Mouse (Mus musculus): ENCODE results near the gene Npw.
"Not testable (repeated sequence)": the region's sequence is repeated elsewhere in the genome, so short reads cannot be mapped to it uniquely, and the experiment has no call there.

Npw gene

GRCm38 (mm10) chr17:24671346-24671745 is 13.1 kb upstream of the Npw start:
- no peak for DNase-seq (ENCODE audit: low read depth, low spot score)

DNA sequence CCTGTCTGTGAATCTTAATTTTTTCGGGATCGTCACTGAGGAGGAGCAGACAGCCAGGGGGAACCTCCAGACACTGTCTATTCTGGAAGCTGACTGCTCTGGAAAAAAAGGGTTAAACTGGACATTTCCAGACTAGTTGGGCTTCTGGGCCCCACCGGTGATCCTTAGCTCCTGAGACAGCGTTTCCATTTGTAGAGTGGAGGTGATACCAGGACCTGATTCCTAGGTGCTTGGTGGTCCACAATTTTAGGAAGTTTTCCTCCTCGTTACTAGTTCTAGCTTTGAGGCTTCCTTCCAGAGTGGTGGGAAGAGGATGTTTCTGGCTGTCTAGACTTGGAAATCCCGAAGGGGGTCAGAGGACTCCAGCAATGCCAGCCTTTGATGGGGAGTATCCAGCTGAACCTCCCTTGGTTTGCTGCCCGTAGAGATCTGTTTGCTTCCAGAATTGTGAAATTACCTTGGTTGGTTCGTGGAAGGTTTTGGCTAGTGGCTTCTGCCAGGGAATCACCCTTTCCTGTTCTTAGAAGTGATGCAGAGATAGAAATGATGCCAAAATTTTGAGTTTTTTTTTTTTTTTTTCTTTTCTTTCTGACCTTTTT is 12.1 kb upstream of the Npw start:
- DNase-seq (ENCODE audit: low read depth, low spot score) = no peak

- peak; percentile 94 for DNase-seq (ENCODE audit: low read depth, low spot score)
Measured at GRCm38 (mm10) chr17:24669545-24670245, 11.4 kb upstream of the Npw start, which contains the start of gene Zfp598. Gene Zfp598 (plus strand): TSS chr17:24669687.

- DNase-seq (ENCODE audit: low read depth, low spot score) = not testable (repeated sequence)
Measured at GRCm38 (mm10) chr17:24669214-24669544, 10.9 kb upstream of the Npw start.

DNA sequence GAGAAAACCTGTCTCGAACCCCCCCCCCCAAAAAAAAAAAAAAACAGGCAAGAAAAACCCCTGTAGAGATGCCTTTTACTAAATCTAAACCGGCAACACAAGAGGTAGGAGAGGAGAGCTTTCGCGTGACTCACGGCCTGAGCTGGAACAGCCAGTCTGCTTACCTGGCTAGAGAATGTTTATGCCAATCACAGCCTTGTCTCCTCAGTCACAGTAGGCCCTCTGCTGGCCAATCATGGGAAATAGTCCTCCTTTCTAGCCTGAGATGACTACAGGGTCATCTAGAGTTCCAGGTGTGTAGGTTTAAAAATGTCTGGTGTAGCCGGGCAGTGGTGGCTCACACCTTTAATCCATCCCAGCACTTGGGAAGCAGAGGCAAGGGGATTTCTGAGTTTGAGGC is 9.2 kb upstream of the Npw start:
- peak; percentile 93 for DNase-seq (ENCODE audit: low read depth, low spot score)

- not testable (repeated sequence) for DNase-seq (ENCODE audit: low read depth, low spot score)
Measured at GRCm38 (mm10) chr17:24667011-24667410, 8.8 kb upstream of the Npw start.

- DNase-seq (ENCODE audit: low read depth, low spot score) = no peak
Measured at GRCm38 (mm10) chr17:24654969-24655368, 3.3 kb downstream of the Npw start.

DNA sequence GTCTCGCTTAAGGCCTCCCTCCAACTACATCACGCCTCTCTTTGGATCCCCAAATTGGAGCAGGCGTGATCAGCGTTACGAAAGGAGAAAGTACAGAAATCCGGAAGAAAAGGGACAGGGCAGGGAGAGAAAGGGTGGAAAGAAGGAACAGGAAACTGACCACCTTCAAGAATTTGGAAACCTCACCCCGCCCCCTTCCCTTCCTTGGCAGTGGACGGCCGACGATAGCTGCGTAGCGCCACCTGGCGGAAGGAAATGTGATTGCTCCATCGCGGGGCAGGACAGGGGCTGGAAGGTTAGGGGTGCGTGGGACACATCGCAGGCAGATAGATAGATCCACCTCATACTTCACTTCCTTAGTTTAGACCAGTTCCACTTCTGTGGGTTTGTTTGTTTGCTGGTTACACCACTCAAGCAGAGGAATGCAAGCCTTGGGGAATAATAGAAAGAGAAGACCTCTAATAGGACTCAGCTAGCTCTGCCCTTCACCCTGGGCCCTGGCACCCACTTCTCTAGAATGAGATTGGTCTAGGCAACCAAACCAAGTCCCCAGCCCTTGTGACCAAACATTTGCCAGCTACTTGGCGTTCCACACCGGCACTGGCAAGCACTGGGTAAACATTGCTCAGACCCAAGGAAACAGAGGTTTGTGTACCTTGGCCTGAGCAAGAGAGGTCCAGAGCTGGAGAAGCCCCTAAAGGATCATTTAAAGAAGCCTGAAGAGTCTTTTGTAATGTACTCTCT is 4.1 kb downstream of the Npw start:
- peak; percentile 65 for DNase-seq (ENCODE audit: low read depth, low spot score)

DNA sequence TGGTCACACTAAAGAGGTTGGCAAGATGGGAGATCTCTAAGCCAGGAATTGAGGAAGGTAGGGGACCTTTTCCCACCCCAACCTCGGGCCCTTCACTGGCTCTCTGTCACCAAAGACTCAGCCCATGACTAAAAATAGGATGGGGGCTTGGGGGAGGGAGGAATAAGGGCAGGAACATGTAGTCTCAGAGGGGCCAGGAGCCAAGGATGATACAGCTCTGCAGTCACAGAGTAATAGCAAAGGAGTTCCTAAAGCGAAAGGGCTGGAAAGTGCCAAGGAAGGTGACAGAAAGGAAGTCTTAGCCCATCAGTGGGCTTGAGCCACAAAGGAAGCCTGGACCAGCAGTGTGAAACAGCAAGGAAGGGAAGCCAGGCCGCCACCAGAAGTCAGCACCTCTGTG is 6.4 kb downstream of the Npw start:
- DNase-seq (ENCODE audit: low read depth, low spot score) = no peak

GRCm38 (mm10) chr17:24650766-24651165 is 7.5 kb downstream of the Npw start:
- no peak for DNase-seq (ENCODE audit: low read depth, low spot score)

GRCm38 (mm10) chr17:24650070-24650616 is 8.1 kb downstream of the Npw start, which contains the start of gene Slc9a3r2:
Gene Slc9a3r2 (minus strand): TSS chr17:24650327.
- peak; percentile 67 for DNase-seq (ENCODE audit: low read depth, low spot score)

- peak; percentile 33 for DNase-seq (ENCODE audit: low read depth, low spot score)
Measured at GRCm38 (mm10) chr17:24649581-24650069, 8.6 kb downstream of the Npw start.

DNA sequence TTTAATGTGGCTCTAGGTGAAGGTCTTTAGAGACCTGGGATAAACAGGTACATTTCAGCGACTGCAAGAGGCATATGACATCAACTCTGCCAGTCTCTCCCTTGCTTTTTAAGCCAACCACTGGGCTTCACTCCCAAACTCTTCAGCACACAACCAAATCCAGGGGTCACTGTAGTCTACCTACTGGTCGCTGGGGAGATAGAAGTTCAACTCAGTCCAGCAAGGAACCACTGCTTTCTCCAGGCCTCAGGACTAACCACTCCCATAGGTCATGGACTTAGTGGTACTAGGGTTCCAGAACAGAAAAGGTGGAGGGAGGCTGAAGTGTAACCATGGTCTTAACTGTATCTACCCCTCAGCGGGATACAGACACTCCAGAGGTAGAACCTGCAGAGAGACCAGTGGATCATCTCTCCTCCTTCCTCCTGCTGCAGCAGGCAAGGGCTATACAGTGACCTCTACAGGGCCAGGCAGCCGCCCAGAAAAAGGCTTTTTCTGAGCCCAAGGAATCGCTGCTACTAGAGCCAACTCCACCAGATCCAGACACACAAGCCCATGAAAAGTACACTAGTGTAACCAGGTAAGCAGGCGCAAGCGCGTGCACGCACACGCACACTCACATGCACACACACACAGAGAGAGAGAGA is 9.4 kb downstream of the Npw start:
- no peak for DNase-seq (ENCODE audit: low read depth, low spot score)

GRCm38 (mm10) chr17:24647493-24647892 is 10.8 kb downstream of the Npw start:
- no peak for DNase-seq (ENCODE audit: low read depth, low spot score)

- peak; percentile 68 for DNase-seq (ENCODE audit: low read depth, low spot score)
Measured at GRCm38 (mm10) chr17:24646381-24646780, 11.9 kb downstream of the Npw start.

DNA sequence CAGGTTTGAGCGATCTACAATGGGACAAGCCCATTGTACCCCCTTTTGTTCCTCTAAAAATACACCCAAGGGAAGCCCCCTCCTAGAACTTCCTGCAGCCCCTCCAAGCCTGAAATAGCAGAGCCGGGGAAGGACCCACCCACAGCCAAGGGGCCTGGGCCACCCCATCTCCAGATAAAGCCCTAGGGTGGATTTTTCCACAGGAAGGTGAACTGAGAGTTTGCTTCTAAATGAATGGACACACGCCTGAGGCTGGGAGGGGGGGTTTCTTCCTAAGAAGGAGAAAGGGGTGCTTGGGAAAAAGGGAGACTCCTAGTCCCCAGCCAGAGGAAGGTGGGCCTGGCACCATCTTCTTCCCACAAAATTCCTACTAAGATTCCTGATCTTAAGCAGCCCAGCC is 12.3 kb downstream of the Npw start:
- DNase-seq (ENCODE audit: low read depth, low spot score) = no peak

DNA sequence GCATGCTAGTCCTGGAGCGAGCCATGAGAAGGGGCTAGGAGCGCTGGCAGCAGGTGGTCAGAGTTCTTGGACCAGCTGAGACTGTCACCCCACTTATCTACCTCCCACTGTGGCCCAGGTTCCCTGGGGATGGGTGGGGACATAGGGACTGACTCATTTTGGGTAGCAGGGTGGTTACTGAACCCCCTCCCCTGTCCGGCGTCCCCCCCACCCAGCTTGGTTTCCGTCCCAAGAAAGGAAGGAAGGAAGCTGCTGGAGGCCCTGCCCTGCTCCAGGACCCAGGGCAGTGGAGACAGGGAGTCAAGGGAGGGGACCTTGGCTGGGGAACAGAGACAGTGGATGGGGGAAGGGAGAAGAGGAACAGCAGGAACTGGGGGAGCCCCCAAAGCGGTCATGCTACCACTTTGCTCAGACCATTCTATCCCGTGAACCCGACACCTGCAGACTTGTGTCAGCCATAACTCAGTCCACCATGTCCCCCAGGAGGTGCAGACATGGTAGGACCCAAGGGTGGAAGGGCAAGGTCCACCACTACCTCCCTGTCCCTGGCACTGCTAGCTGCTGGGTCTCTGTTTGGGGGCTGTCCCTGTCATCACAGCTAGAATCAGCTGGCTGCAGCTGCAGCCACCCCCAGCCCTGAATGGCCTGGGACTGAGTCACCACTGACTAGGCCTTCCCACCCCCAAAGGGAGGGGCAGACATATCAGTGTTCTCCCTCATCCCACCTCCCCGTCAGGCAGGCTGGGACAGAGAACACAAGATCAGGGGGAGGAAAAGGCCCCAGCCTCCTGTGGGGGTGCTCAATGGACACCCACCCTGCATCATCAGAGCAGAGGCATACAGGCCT is 13.2 kb downstream of the Npw start:
- no peak for DNase-seq (ENCODE audit: low read depth, low spot score)

- peak; percentile 59 for DNase-seq (ENCODE audit: low read depth, low spot score)
Measured at GRCm38 (mm10) chr17:24644030-24644715, 14.1 kb downstream of the Npw start.

GRCm38 (mm10) chr17:24642791-24643343 is 15.4 kb downstream of the Npw start:
- DNase-seq (ENCODE audit: low read depth, low spot score) = no peak

DNA sequence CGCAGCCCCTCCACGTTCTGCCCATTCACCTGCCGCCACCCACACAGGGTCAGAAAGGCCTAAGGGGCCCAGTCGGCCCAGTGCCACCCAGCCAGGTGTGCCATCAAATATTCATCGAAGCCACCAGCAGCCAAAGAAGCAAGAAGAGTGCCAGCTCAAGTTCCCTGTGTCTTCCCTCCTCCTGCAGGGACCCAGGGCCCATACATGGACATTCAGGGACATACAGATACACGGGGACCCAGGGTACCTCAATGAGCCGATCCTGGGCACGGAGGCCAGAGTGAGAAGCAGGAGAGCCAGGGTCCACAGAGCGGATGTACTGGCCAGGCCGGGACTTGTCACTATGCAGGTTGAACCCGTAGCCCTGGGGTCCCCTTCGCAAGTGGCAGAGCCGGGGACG is 16.3 kb downstream of the Npw start:
- no peak for DNase-seq (ENCODE audit: low read depth, low spot score)
